Mouse (Mus musculus): ENCODE measurements around the gene Pirt.

The Pirt gene

GRCm38 (mm10) chr11:66911811-66912210, at the start of gene Pirt:
Gene Pirt (plus strand): TSS chr11:66911981.
- no peak for DNase-seq

GRCm38 (mm10) chr11:66871701-66872100, 40.1 kb upstream of the Pirt start:
- peak in 1 of 2 experiments; percentile 10 for DNase-seq

DNA sequence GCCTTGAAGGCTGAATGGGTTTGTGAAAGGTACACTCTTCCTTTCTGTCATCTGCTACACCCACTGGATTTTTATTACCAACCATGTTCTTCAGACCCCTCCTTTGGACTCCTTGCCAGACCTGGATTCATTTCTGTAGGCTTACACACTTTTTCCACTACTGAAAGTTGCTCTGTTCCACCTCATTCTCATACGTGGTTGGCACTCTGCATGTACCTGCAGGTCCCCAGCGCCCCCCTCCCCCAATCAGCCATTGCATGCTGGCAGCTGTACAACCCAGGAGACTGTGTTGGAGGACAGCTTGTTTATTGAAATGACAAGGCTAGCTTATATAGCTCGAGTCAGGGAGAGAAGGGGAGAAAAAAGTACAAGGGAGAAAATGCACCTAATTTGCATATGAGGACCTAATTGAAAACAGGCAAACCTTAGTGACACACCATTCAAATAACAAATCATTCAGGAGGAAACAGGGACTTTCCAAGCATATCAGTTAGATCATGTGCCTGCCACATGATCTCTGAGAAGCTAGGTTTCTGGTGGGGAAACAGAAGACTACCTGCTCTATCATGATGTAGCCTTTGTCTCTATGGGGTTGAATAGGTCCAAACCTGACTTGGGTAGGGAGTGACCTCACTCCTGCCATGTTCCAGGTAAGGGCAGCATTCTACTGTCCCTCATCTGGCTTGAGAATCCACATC, 38.9 kb upstream of the Pirt start:
- no peak for DNase-seq

DNA sequence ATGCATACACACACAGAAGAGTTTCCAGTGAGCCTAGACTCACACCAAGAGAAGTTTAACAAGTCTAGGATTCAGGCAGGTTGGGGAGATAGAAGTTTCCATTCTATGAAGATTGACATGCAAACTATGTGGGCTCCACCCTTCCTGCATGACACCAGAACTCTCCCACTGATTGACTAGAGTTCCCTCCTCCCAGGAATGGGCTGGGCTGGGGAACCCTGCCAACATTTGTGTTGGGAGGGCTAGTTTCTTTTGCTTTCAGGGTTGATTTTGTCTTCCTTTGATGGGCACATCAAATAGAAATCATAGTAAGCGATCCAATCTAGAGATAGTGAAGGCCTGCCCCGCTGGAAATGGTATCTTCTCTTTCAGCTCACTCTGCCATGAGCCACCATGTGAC, 30.5 kb upstream of the Pirt start:
- no peak for DNase-seq

- no peak for DNase-seq
These were observed 29.3 kb upstream of the Pirt start for GRCm38 (mm10) chr11:66882224-66883040.

DNA sequence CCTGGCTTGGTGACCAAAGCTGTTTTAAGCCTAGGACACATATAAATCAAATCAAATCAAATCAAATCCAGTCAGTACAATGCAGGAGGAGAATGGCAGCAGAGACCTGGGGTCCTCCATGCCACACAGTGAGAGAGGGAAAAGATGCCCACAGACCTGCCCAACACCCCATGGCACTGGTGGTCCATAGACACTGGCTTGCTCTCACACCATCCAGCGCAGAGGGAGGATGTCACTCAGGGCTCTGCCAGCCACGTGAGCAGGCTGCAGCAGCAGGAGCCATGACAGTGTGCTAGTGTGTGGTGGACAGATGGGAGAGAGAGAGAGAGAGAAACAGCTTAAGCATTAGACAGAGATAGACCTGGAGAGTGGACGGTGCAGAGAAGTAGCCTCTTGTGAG, 19.2 kb upstream of the Pirt start:
- peak in 1 of 2 experiments; percentile 20 for DNase-seq

- DNase-seq: no peak
These were observed 13.0 kb upstream of the Pirt start for GRCm38 (mm10) chr11:66898747-66899146.

GRCm38 (mm10) chr11:66899426-66899825, 12.4 kb upstream of the Pirt start:
- peak; percentile 59 to 70 for DNase-seq

DNA sequence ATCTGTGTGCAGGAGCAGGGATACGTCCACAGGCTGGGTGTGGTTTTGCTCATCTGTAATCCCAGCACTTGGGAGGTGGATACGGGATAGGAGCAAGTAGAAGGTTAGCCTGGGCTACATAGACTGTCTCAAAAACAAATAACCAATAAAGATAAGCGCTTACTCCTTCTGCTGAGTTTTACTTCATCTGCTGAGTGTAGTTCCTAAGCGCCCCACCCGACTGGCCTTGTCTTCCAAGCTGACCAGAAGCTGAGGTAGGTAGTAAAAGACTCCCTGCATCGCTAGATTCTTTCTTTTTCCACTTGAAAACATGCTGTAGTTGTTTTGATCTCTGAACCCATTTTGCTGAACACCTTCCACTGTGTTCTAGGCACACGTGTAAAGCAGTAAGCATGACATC, 9.0 kb upstream of the Pirt start:
- no peak for DNase-seq

GRCm38 (mm10) chr11:66905617-66906384, 6.0 kb upstream of the Pirt start:
- DNase-seq: peak; percentile 77 to 80

GRCm38 (mm10) chr11:66912531-66913458, 1.0 kb downstream of the Pirt start:
- DNase-seq: no peak

DNA sequence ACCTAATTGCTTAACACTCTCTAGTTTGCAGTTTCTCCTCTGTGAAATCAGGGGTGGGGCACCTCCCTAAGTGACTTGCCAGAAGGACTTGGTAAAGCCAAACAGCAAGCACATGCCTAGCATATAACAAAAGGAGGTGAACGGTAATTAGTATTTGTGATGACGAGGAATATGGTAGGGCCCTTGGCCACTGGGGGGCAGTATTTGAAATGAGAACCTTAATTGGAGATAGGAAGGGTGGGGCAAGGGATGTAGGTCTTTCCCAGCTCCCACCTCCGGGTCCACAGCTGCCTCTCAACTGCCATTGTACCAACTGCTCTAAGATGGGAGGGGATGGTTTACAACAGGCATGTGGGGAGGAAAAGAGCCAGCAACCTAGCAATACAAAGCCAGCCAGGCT, 2.5 kb downstream of the Pirt start:
- peak; percentile 46 to 60 for DNase-seq

DNA sequence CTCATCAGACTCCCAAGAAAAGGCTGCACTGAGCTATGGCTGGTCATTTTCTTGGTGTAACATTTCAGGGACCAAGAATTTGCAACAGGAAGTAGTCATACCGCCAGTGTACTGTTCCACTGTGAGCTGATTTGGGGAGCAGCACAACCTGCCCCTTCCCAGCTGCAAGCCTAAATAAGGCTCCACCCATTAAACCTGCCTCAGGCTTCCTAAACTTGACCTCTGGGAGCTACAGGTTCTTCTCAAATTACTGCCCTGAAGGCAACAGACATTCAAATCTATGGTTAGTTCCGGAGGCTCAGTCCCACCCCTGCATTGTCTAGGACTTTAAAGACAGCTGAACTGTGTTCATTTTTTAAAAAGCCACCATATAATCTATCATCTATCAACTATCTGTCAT, 8.2 kb downstream of the Pirt start:
- no peak for DNase-seq

DNA sequence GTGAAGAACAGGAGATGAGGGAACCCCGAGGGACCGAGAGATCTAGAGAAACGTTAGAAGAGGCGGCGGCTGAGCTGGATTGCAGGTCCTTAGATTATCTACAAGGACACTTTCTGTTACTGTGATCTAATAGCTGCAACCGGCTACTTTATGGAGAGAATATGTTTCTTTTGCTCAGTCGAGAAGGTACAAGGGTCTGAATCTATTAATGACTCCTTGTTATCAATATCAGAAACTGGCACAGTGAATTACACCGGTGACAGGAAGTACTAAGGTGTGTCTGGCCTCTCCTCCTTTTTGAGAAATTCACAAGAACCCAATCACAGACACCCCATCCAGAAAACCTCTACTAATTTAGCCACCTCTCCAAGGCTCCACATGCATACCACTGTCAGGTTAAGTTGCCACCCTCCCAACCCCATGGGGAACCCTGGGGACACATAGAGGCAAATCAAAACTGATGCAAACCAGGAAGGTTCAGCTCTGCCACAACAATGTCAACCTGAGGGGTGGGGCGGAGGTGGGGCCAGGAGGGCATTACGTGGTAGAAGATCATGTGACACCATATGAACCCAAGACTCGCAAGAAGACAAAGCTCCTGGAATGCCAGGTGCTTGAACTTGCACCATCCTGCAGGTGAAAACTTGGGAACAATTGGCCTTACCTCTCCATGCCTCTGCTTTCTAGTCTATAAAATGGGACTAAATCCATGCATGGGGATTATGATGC, 12.5 kb downstream of the Pirt start:
- DNase-seq: no peak

DNA sequence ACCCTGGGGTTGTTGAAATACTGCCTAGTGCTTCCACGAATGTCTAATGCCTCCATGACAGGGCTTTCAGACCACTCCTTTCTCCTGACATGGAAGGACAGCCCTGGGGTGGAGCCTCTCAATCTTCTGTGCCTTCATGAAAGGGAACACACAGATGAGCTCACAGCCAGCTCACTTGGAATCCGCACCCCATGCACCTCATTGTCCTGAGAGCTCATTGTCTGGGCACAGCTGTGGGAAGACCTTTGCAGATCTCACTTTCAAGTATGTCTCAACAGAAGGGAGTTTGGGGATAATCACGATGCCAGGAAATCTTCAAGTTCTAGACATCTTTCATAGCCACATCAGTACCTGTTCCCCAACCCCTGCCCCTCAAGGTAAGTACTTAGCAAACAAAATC, 16.5 kb downstream of the Pirt start:
- DNase-seq: no peak

- no peak for DNase-seq
These were observed 21.2 kb downstream of the Pirt start for GRCm38 (mm10) chr11:66932827-66933599.

DNA sequence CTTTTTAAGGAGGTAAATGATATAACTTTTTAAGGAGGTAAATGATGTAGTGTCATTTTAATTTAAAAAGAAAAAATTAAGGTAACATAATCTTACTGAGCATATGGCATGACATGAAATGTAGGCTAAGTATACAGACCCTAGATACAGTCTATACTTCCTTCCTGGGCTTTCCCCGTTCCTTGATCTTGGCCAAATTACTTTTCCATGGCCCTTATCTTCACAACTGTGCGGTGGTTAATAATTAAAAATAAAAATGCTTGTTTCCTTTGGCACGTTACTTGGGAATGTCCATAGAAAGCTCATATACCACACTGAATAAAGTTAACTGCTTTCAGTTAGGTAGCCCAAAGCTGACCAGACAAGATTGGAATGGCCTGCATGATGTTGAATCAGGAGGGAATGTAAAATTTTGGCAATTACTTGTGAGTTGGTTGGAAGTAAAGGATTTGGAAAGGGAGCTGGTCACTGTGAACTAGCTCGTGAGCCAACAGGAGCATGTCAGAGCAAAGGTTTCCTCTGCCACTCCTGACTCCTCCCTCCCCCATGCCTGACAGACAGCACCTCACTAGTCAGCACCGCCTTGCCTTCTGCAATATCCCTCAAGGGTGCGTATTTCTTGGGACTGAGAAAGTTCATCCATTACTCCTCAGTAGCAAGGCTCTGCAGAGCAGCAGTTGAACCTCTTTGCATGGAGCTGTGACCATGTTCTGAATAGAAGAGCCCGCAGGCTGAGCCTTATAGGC, 22.8 kb downstream of the Pirt start:
- DNase-seq: no peak

GRCm38 (mm10) chr11:66942011-66942410, 30.2 kb downstream of the Pirt start:
- DNase-seq: no peak

- no peak for DNase-seq
These were observed 33.5 kb downstream of the Pirt start for GRCm38 (mm10) chr11:66945224-66945767.

DNA sequence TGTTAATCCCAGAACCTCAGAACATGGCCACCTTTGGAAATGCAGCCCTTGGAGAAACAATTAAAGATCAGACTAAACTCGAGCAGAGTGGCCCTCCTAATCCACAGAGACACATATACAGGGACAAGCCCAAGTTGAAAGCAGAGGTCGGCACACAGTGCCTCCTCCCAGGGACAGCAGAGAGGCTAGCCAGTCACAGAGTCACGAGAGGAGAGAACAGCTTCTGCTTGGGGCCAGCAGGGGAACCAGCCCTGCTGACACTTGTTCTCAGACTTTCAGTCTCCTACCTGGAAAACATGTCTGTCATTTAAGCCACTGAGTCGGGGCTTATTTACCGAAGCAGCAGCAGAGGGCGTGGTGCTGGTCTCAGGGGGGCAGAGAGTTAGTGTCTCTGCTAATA, 34.7 kb downstream of the Pirt start:
- DNase-seq: no peak
